Mouse (Mus musculus): ENCODE measurements at regions not wholly inside any gene's neighbourhood (a gene's known extent, or its start where the extent isn't known, plus 50 kb on each side); places are given as distances from the start of the nearest gene placed in this dataset.
"Not testable (repeated sequence)": the region's sequence is repeated elsewhere in the genome, so short reads cannot be mapped to it uniquely, and the experiment has no call there.

- no peak for DNase-seq (ENCODE audit: low spot score)
Measured at GRCm38 (mm10) chr10:95773425-95773980, 69.2 kb downstream of the Gm33543 start.

GRCm38 (mm10) chr10:95772811-95773424, 69.8 kb downstream of the Gm33543 start:
- no peak for DNase-seq (ENCODE audit: low spot score)

GRCm38 (mm10) chr10:95768974-95769373, 73.8 kb downstream of the Gm33543 start:
- DNase-seq (ENCODE audit: low spot score): no peak

GRCm38 (mm10) chr10:95767526-95768161, 75.1 kb downstream of the Gm33543 start:
- DNase-seq (ENCODE audit: low spot score): no peak

GRCm38 (mm10) chr10:95764129-95764528, 78.6 kb downstream of the Gm33543 start:
- no peak for DNase-seq (ENCODE audit: low spot score)

GRCm38 (mm10) chr10:95762632-95763031, 80.1 kb downstream of the Gm33543 start:
- no peak for DNase-seq (ENCODE audit: low spot score)

- DNase-seq (ENCODE audit: low spot score): no peak
Measured at GRCm38 (mm10) chr10:95761969-95762368, 80.8 kb downstream of the Gm33543 start.

GRCm38 (mm10) chr10:95760121-95760870, 82.4 kb downstream of the Gm33543 start:
- DNase-seq (ENCODE audit: low spot score): peak; percentile 20

GRCm38 (mm10) chr10:95758181-95758580, 84.5 kb downstream of the Gm33543 start:
- DNase-seq (ENCODE audit: low spot score): no peak

GRCm38 (mm10) chr10:95755429-95755828, 82.2 kb upstream of the Anapc15-ps start:
- DNase-seq (ENCODE audit: low spot score): no peak

GRCm38 (mm10) chr10:95753396-95753905, 80.2 kb upstream of the Anapc15-ps start:
- no peak for DNase-seq (ENCODE audit: low spot score)

GRCm38 (mm10) chr10:95748360-95748759, 75.1 kb upstream of the Anapc15-ps start:
- DNase-seq (ENCODE audit: low spot score): no peak

GRCm38 (mm10) chr10:95747939-95748338, 74.7 kb upstream of the Anapc15-ps start:
- no peak for DNase-seq (ENCODE audit: low spot score)

- no peak for DNase-seq (ENCODE audit: low spot score)
Measured at GRCm38 (mm10) chr10:95745834-95746620, 72.8 kb upstream of the Anapc15-ps start.

- no peak for DNase-seq (ENCODE audit: low spot score)
Measured at GRCm38 (mm10) chr10:95745254-95745653, 72.0 kb upstream of the Anapc15-ps start.

GRCm38 (mm10) chr10:95743627-95744026, 70.4 kb upstream of the Anapc15-ps start:
- DNase-seq (ENCODE audit: low spot score): no peak

GRCm38 (mm10) chr10:95739421-95739820, 66.2 kb upstream of the Anapc15-ps start:
- DNase-seq (ENCODE audit: low spot score): no peak

GRCm38 (mm10) chr10:95736743-95737142, 63.5 kb upstream of the Anapc15-ps start:
- not testable (repeated sequence) for DNase-seq (ENCODE audit: low spot score)

GRCm38 (mm10) chr10:95731001-95731400, 57.8 kb upstream of the Anapc15-ps start:
- no peak for DNase-seq (ENCODE audit: low spot score)

- DNase-seq (ENCODE audit: low spot score): no peak
Measured at GRCm38 (mm10) chr10:95729890-95730289, 56.6 kb upstream of the Anapc15-ps start.

GRCm38 (mm10) chr10:95725910-95726309, 52.7 kb upstream of the Anapc15-ps start:
- DNase-seq (ENCODE audit: low spot score): peak; percentile 35

GRCm38 (mm10) chr10:95725349-95725748, 52.1 kb upstream of the Anapc15-ps start:
- no peak for DNase-seq (ENCODE audit: low spot score)
